Mouse (Mus musculus): Measurements from ENCODE around the gene Hoxb1. TPM values are rescaled to one million over a fixed set of nuclear protein-coding genes. Genes with fewer than 3 reads are reported as not detected.
A peak's percentile ranks its signal among the peaks of the same experiment; 100 is the strongest.

Gene Hoxb1
- polyA plus RNA-seq (2014; fragmentation: Nextera tagmentation; extraction: Ambion mirVana) = 0.62 and 0.96 TPM in 2 replicates

DNA sequence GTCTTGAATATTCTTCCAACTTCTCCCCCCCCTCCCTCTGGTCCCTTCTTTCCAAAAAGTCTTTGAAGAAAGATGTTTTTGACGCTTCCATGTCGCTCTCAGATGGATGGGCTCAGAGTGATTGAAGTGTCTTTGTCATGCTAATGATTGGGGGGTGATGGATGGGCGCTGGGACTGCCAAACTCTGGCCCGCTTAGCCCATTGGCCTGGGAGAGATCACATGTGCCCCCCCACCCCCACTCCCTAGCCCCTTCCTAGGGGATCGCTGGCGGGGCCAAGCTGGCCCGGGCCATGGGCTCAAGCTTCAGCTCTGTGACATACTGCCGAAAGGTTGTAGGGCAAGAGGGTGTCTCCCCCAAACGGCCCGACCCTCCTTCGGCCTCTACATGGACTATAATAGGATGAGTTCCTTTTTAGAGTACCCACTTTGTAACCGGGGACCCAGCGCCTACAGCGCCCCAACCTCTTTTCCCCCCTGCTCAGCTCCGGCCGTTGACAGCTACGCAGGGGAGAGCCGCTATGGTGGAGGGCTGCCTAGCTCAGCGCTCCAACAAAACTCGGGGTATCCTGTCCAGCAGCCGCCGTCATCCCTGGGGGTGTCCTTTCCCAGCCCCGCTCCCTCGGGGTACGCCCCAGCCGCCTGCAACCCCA, at the start of gene Hoxb1:
TSS of gene Hoxb1 (plus strand) at position 312 of the 651 bp plus-strand sequence.
- ATAC-seq (ENCODE audit: low read depth) = peak; percentile 51
- peak within 1 kb of the TSS; percentile 12 for H3K4me3 ChIP-seq (ENCODE audit: low read depth, low read length)

GRCm38 (mm10) chr11:96316696-96317607, 48.6 kb upstream of the Hoxb1 start:
- Histone ChIP-seq H3K36me3 (ENCODE audit: control insufficient read depth, insufficient read depth, low read length) (peaks cover 6% of the 10 kb centered on the region), H3K4me1 (ENCODE audit: control insufficient read depth, insufficient read depth, low read length) (peaks cover 59% of the 10 kb centered on the region), H3K9me3 (ENCODE audit: control insufficient read depth, low read length) (no peaks in the 10 kb centered on the region), H3K4me3 (ENCODE audit: low read depth, low read length) (peak overlapping the region; percentile 95), H3K27ac (ENCODE audit: low read depth, low read length) (peak overlapping the region; percentile 100), H3K4me2 (ENCODE audit: low read depth, low read length) (peak overlapping the region; percentile 100), H3K9ac (replicated peaks; ENCODE audit: low read depth, low read length) (peak overlapping the region; percentile 100), H3K27me3 (ENCODE audit: control insufficient read depth, insufficient read depth, low read length) (no peaks in the 10 kb centered on the region)
- 4% methylated on average over 18 of the region's 18 CpGs for WGBS
- ATAC-seq (ENCODE audit: low read depth) = no peak

More for the DNA sequence above, at the start of gene Hoxb1:
- Histone ChIP-seq H3K36me3 (ENCODE audit: control insufficient read depth, insufficient read depth, low read length) (no peaks in the 10 kb centered on the region), H3K9ac (replicated peaks; ENCODE audit: low read depth, low read length) (peak within 1 kb of the TSS; percentile 45), H3K27me3 (ENCODE audit: control insufficient read depth, insufficient read depth, low read length) (no peaks in the 10 kb centered on the region), H3K4me1 (ENCODE audit: control insufficient read depth, insufficient read depth, low read length) (0 out of 2 replicates have a peak, but pooled peaks cover 12% of the 10 kb centered on the region), H3K4me2 (ENCODE audit: low read depth, low read length) (peak within 1 kb of the TSS; percentile 53), H3K9me3 (ENCODE audit: control insufficient read depth, low read length) (no peaks in the 10 kb centered on the region), H3K27ac (ENCODE audit: low read depth, low read length) (no peak within 1 kb of the TSS)
- WGBS = 2% methylated on average over 26 of the region's 26 CpGs

- Histone ChIP-seq H3K27me3 (ENCODE audit: control insufficient read depth, insufficient read depth, low read length) (no peaks in the 10 kb centered on the region), H3K27ac (ENCODE audit: low read depth, low read length) (peak within 1 kb of the TSS; percentile 100), H3K4me3 (ENCODE audit: low read depth, low read length) (peak within 1 kb of the TSS; percentile 95), H3K9ac (replicated peaks; ENCODE audit: low read depth, low read length) (peak within 1 kb of the TSS; percentile 100), H3K9me3 (ENCODE audit: control insufficient read depth, low read length) (no peaks in the 10 kb centered on the region), H3K4me2 (ENCODE audit: low read depth, low read length) (peak within 1 kb of the TSS; percentile 100), H3K36me3 (ENCODE audit: control insufficient read depth, insufficient read depth, low read length) (peaks cover 6% of the 10 kb centered on the region), H3K4me1 (ENCODE audit: control insufficient read depth, insufficient read depth, low read length) (peaks cover 62% of the 10 kb centered on the region)
- ATAC-seq (ENCODE audit: low read depth) = peak; percentile 10; the same call in 1 of the 2 replicates
- WGBS = 2% methylated on average over 28 of the region's 28 CpGs
These were observed 47.8 kb upstream of the Hoxb1 start, which contains the start of gene Hoxb4 for GRCm38 (mm10) chr11:96317608-96318367. Hoxb4 (plus strand) TSS chr11:96318267.

- Histone ChIP-seq H3K4me1 (ENCODE audit: control insufficient read depth, insufficient read depth, low read length) (peaks cover 61% of the 10 kb centered on the region), H3K9me3 (ENCODE audit: control insufficient read depth, low read length) (no peaks in the 10 kb centered on the region)
- peak; percentile 62 for ATAC-seq (ENCODE audit: low read depth)
These were observed 47.0 kb upstream of the Hoxb1 start for GRCm38 (mm10) chr11:96318368-96319070.

GRCm38 (mm10) chr11:96319071-96319902, 46.3 kb upstream of the Hoxb1 start:
- Histone ChIP-seq H3K9ac (replicated peaks; ENCODE audit: low read depth, low read length) (peak overlapping the region; percentile 100), H3K4me3 (ENCODE audit: low read depth, low read length) (peak overlapping the region; percentile 95), H3K9me3 (ENCODE audit: control insufficient read depth, low read length) (no peaks in the 10 kb centered on the region), H3K4me2 (ENCODE audit: low read depth, low read length) (peak overlapping the region; percentile 100), H3K27me3 (ENCODE audit: control insufficient read depth, insufficient read depth, low read length) (no peaks in the 10 kb centered on the region), H3K27ac (ENCODE audit: low read depth, low read length) (peak overlapping the region; percentile 100), H3K4me1 (ENCODE audit: control insufficient read depth, insufficient read depth, low read length) (peaks cover 60% of the 10 kb centered on the region), H3K36me3 (ENCODE audit: control insufficient read depth, insufficient read depth, low read length) (peaks cover 6% of the 10 kb centered on the region)
- WGBS = under 1% methylated on average over 26 of the region's 34 CpGs
- peak; percentile 85 for ATAC-seq (ENCODE audit: low read depth)

More at GRCm38 (mm10) chr11:96318368-96319070, 47.0 kb upstream of the Hoxb1 start:
- Histone ChIP-seq H3K27ac (ENCODE audit: low read depth, low read length) (peak overlapping the region; percentile 100), H3K36me3 (ENCODE audit: control insufficient read depth, insufficient read depth, low read length) (peaks cover 6% of the 10 kb centered on the region), H3K4me2 (ENCODE audit: low read depth, low read length) (peak overlapping the region; percentile 100), H3K4me3 (ENCODE audit: low read depth, low read length) (peak overlapping the region; percentile 95), H3K9ac (replicated peaks; ENCODE audit: low read depth, low read length) (peak overlapping the region; percentile 100), H3K27me3 (ENCODE audit: control insufficient read depth, insufficient read depth, low read length) (no peaks in the 10 kb centered on the region)
- WGBS = 1% methylated on average over 36 of the region's 45 CpGs

- H3K9ac ChIP-seq (replicated peaks; ENCODE audit: low read depth, low read length) = peak overlapping the region; percentile 100
- H3K9me3 ChIP-seq (ENCODE audit: control insufficient read depth, low read length) = no peaks in the 10 kb centered on the region
- peak overlapping the region; percentile 95 for H3K4me3 ChIP-seq (ENCODE audit: low read depth, low read length)
- H3K36me3 ChIP-seq (ENCODE audit: control insufficient read depth, insufficient read depth, low read length) = peaks cover 6% of the 10 kb centered on the region
- peak; percentile 11; the same call in 1 of the 2 replicates for ATAC-seq (ENCODE audit: low read depth)
- peaks cover 61% of the 10 kb centered on the region for H3K4me1 ChIP-seq (ENCODE audit: control insufficient read depth, insufficient read depth, low read length)
- H3K27me3 ChIP-seq (ENCODE audit: control insufficient read depth, insufficient read depth, low read length) = no peaks in the 10 kb centered on the region
- peak overlapping the region; percentile 100 for H3K27ac ChIP-seq (ENCODE audit: low read depth, low read length)
- WGBS = 1% methylated on average over 29 of the region's 29 CpGs
- peak overlapping the region; percentile 100 for H3K4me2 ChIP-seq (ENCODE audit: low read depth, low read length)
These were observed 45.6 kb upstream of the Hoxb1 start for GRCm38 (mm10) chr11:96319910-96320309.

DNA sequence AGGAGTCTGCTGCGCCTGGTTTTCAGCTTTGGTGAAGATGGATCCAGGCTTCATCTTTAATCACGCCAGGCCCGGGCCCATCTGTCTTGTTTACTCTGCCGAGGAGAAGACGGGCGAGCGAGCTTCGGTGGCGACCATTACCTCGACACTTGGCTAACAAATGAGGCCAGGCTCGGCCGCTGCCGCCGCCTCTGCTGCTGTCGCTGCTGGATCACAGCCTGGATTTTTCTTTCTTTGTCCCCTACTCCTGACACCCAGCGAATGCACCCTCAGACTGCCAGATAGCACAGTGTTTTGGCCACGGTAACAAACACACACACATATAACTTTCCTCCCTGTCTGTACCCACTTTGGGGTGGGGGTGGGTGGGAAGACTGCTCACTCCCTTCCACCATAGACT, 44.9 kb upstream of the Hoxb1 start:
- 3% methylated on average over 17 of the region's 17 CpGs for WGBS
- H3K36me3 ChIP-seq (ENCODE audit: control insufficient read depth, insufficient read depth, low read length) = peaks cover 6% of the 10 kb centered on the region
- peak overlapping the region; percentile 95 for H3K4me3 ChIP-seq (ENCODE audit: low read depth, low read length)
- no peaks in the 10 kb centered on the region for H3K27me3 ChIP-seq (ENCODE audit: control insufficient read depth, insufficient read depth, low read length)
- peak overlapping the region; percentile 100 for H3K4me2 ChIP-seq (ENCODE audit: low read depth, low read length)
- H3K9me3 ChIP-seq (ENCODE audit: control insufficient read depth, low read length) = no peaks in the 10 kb centered on the region
- peak overlapping the region; percentile 100 for H3K9ac ChIP-seq (replicated peaks; ENCODE audit: low read depth, low read length)
- ATAC-seq (ENCODE audit: low read depth) = no peak
- peak overlapping the region; percentile 100 for H3K27ac ChIP-seq (ENCODE audit: low read depth, low read length)
- peaks cover 62% of the 10 kb centered on the region for H3K4me1 ChIP-seq (ENCODE audit: control insufficient read depth, insufficient read depth, low read length)
